Mouse (Mus musculus) thymus, postnatal 10 days (tissue): ENCODE results near the gene Esyt1.
A peak's percentile ranks its signal among the peaks of the same experiment; 100 is the strongest.
"Not testable (repeated sequence)": the region's sequence is repeated elsewhere in the genome, so short reads cannot be mapped to it uniquely, and the experiment has no call there.

ENCODE experiments used
- DNase-seq, 2 experiments: peaks; one replicate each; pipeline ENCODE4 v3.0.0; 2021; ENCODE audit warnings: low spot score in 2 of 2

The Esyt1 gene

DNA sequence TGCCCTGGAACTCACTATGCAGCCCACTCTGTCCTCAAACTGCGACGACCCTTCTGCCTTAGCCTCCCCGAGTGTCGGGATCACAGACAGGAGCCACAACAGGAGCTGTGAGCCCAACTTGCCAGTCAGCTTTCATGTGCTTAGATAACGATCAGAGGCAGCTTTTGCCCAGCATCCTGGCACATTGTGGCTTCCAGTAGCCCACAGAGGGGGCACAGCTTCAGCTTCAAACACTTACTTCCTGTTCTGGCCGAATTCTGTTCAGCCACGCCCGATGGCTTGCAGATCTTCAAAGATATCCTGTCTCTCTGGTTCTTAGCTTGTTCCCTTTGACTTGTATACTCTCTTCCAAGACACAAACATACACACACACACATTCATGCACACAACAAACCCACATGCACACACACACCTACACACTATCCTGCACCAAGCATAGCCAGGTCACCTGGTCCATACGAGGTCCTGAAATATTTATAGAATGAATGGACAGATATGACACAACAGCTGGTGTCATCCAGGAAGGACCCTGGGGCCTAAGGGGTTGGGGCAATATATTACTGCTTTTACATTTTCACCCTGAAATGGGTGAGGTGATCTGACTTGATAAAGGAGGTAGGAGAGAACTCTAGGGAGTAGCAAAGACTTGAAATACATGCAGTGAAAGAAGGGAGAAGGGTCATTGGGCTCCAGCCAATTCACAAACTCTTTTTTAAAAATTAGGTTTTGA lies 20.9 kb downstream of the Esyt1 start:
- no peak for DNase-seq

DNA sequence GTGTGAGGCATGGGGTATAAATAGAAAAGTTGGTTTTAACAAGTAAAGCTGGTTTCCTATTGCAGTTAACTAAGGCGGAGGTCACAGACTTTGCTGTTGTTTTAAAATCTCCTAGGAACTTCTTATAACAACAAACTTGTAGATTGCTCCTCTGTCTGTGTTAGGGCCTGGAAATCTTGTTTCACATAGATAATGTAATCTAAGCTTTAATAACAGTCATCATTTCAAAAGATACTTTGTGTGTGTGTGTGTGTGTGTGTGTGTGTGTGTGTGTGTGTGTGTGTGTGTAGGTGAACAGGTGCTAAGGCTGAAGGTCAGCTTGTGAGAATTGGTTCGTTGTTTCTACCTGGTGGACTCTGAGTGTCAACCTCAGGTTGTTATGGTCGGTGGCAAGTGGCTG lies 21.7 kb downstream of the Esyt1 start:
- no peak for DNase-seq

DNA sequence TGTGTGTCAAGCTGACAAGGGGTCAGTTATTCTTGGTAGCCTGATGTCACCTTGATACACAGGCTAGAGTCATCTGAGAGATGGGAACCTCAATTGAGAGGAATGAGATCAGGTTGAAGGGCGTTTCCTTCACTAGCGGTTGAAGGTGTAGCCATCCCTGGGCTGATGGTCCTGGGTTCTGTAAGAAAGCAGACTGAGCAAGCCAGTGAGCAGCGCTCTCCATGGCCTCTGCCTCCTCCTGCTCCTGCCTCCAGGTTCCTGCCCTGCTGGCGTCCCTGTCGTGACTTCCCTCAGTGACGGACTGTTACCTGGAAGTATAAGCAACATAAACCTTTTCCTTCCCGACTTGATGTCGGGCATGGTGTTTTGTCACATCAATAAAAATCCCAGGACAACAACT lies 22.1 kb downstream of the Esyt1 start:
- DNase-seq, result no peak

DNA sequence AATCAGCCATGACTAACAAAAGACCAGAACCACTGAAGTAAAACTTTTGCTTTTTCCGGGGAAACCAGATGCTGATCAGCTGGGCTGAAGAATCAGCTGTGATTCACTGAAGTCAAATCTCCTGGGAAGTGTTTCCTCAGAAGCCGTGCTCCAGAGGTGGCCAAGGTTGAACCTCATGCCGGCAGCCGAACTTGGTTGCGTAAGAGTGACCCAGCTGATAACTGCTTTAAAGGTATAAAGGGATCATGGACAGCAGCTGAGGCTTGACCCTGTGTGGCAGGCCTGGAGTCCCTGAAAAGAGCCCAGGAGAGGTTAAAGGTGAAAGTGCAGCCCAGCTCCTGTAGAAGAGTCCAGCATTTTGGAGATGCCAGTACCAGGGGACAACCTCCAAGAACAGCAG lies 23.3 kb downstream of the Esyt1 start:
- no peak for DNase-seq

DNA sequence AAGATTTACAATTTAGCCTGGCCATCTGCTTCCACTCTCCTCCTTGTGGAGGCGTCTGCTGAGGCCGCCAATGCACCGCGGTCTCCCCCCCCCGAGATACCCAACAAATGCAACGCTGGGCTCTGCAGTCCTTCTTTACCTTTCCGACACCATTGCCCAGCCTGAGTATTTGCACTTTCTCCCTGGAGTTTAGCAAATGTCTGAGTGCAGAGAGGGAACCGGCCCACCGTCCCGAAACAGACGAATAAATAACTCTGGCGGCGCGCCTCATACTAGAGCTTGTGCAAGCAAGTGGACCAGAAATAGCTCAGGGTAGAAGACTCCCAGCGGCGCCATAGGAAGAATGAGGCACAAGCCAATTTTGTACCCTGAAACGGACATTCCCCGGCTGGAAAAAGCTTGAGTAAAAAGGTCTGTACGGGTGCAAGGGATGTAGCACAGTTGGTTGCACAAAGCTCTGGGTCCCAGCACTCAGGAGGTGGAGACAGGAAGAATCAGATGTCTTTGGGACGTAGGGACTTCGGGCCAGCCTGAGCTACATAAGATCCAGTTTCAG lies 26.5 kb downstream of the Esyt1 start:
- peak; percentile 28 to 37 for DNase-seq

DNA sequence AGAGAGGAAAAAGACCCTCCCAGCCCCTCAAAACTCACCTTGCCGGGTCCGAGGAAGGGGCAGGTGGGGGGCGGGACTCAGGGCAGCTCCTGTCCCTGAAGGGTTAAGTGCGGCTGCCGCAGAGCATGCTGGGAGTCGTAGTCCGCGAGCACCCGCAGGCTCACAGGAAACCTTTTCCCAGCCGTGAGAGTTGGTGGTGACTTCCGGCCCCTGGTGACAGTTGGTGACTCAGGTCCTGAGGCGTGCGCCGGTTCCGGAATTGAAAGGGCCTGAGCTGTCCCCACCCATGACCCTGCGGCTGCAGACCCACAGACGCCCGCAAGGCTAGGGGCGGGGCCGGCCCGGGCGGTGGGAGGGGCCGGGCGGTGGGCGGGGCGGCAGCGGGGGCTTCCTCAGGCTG lies 27.1 kb downstream of the Esyt1 start, which contains the start of gene Myl6b:
Myl6b (minus strand) TSS at position 96 of the 400 bp plus-strand sequence.
- peak; percentile 92 to 95 for DNase-seq

DNA sequence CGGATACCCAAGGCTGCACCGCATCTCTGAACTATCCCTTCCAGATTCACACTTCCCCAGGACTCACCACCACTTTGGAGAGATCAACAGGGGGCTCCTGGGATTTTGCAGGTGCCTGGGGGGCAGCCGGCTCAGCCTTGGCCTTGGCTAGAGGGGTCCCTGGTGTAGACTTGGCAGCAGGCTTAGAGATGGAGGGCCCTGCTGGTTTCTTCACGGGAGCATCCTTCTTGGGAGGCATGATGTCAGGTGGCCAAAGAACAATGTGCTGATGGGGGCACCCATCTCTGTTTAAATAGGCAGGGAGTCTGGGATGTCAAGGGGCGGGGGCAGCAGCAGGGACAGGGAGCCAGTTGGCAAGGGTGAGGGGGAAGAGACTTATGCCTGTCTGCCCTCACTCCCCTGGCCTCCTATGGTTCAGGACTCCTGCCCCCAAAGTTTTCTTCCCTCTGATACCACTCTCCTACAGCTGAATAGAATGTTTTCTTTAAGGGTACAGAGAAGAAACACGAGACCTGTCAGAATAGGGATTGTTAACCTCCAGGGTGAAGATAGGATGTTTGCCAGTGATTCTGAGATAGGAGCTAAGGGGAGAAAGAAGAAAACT lies 28.4 kb downstream of the Esyt1 start:
- no peak for DNase-seq

DNA sequence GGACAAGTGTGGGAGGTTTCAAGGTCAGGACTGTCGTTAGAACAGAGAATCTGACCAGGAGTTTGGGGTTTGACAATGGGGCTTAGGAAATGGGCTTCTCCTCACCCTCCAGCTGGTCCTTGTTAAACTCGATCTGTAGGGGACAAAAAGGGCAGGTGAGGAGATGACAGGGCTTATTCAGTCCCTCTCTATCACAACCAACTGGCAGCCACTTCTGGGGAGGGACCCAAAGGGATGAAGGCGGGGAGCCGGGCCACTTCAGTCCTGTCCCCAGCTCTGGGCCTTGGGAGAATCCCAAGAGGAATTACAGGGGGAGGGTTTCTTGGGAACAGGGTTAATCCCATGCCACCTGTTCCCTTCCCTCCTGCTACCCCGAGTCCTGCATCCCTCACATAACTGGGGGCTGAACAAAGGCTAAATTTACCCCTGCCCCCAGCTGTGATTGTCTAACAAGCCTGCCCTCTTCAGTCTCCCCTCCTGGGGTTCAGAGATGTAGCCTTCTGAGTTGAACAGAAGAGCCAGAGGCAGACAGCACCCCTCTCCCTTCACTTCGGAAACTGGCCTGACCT lies 29.1 kb downstream of the Esyt1 start:
- DNase-seq, result no peak

DNA sequence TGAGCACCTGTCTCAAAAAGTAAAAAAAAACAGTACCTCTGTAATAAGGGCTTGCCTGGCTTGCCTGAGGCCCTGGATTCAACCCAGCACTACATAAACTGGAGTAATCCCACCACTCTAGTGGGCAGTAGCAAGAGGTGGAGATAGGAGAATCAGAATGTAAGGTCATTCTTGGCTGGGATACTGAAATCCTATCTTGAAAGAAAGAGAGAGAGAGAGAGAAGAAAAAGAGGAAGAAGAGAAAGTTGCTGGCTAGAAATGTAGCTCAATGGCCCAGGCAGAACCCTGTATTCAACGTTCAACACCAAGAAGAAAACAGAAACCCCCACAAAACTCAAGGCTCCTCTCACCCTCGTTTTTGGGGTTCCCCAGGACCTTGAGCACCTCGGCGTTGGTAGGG lies 29.8 kb downstream of the Esyt1 start:
- DNase-seq, result no peak

DNA sequence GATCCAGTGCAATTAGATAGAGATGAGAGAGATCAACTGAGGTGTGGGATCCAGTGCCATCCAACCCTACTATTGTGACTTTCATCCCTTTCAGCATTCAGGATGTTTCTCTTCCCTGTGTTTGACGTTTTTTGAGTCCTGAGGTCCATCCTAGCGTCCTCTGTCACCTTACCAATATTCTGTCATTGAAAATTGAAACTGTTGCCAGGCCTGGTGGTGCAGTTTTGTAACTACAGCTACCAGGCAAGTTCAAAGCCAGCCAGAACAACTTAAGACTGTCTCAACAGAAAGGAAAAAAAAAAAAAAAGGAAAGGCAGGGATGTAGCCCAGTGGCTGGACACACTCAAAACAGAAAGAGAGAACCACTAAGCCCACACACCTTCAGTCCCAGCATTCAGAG lies 30.4 kb downstream of the Esyt1 start:
- DNase-seq, result no peak

DNA sequence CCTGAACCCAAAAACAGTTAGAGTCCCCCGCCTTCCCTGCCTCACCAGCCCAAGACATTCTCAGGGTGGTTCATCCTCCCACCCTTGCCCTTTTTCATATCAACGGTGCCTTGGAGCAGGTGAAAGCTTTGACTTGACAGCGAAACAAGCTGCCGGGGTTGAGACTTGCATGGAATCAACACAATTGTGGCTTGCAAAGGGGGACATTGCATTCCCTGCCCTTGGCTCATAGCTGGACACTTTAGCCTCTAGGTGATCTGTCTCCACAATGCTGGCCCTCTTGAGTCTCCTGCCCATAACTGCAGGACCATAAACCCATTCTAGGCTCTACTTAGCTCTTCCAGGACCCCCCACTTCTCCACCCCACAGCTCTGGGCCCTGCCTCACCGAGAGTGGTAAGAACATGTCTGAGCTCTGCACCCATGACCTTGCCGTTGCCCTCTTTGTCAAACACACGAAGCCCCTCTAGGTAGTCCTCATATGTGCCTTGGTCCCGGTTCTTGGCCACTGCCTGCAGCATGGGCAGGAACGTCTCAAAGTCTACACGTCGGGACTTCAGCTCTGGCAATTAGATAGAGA lies 30.9 kb downstream of the Esyt1 start:
- no peak for DNase-seq

DNA sequence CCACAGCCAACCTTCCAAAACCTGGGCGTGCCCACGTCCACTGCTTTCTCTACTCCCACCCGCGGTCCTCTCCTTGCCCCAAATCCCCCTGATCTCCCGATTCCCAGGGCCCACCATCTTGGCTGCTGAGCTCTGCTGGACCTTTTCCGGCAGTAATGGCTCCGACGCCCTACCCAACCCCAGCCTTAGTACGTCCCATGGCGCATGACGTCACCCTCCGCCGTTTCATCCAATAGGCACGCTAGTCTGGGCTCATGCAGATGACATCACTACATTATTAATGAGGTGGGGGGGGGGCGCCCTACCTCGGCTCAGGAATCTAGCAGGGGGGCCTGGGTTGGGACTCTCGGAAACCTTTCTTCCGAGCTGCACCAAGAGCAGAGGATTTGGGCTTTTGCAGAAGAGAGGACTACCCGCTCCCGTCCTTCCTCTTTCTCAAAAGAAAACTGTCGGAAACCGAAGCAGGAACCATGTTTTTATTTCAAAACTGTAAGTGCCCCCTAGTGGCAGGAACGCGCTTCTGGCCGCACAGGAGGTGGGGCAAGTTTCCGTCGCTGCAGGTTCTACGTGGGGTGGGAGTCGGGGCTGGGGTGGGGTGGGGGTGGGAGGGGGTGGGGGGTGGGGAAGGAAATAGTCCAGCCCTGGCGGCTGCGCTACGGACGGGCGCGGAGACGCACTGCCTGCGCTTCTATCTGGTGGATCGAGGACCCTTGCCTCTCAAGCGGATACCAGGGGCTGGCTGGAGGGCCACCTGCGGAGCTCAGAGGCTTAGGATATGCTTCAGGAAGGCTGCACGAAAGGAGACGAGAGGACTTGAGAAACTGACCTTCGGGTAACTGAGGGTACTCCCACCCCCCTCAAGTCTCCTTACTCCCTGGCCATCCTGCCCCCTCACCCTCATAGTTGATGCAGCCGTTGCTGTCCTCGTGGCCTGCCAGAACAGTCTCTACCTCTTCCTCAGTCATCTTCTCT lies 31.7 kb downstream of the Esyt1 start, which contains the start of gene Myl6:
Myl6 (minus strand) TSS at position 451 of the 972 bp plus-strand sequence.
- peak; percentile 97 to 98 for DNase-seq

DNA sequence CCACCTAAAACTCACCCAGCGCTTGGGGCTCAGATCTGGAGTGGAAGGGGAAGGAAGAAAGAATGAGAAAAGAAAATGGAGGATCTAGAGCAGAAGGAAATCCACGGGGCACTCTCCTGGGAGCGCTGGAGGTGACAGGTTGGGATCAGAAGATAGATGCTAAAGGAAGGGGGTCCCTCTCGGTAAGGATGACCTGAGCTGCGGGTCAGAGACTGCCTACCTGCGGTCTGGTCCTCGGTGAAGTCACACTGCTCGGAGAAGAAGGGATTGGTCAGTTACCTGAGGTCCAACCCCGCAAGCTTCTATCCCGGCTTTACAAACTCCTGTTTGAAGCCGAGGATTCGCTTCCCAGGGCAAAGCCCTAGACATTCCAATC lies 32.4 kb downstream of the Esyt1 start:
- DNase-seq, result no peak

DNA sequence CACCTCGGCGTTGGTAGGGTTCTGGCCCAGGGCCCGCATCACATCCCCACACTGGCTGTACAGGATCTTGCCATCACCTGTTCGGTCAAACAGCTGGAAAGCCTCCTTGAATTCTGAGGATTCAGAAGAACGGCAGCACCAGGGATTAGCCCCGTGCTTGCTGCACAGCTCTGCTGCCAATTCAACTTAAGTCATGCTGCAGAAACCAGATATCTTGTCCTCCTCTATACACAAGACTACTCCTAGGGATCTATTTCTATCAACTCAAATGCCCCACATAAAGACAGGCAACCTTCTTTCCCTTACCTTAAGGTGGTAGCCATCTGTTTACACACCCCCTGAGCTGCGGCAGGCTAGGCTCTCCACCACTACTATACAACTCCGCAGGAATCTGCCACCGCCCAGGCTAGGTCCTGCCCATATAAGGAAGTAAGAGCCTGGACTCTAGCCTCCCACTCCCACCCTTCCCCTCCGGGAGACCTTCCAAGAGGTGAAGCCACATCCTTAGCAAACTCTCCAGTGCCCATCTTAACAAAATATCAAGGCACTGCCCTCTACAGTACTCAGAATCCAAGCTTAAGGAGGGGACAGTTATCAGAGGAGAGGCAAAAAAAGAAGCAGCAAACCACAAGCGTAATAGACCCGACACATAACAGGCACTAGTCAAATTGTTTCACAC lies 32.9 kb downstream of the Esyt1 start:
- DNase-seq, result no peak

DNA sequence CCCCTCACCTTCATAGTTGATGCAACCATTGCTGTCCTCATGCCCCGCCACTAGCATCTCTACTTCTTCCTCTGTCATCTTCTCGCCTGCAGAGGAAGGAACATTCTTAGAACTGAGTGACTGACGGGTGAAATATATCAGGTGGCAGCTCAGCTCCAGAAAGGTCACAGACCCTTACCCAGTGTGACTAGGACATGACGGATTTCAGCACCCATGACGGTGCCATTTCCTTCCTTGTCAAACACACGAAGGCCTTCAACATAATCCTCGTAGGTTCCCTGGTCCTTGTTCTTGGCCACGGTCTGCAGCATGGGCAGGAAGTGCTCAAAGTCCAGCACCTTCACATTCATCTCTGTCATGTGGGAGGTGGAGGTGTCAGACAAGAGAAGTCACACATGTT lies 33.6 kb downstream of the Esyt1 start:
- not testable (repeated sequence) for DNase-seq

DNA sequence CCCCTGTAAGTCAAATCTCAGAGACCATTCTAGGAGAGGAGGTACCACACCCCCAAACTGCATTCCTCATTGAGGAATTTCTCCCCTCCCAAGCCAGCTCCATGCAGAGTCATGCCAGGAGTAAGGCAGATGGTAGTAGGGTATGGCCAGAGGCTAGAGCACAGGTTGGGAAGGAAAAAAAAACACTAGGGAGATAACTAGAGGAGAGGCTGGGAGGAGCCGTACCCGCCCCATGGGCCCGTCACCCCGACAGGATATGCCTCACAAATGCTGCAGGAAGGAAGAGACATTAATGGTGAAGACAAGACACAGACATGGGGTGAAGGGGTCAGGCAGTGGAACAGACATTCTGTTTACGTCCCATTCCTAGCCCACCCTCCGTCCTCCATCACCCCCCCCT lies 34.2 kb downstream of the Esyt1 start:
- no peak for DNase-seq

DNA sequence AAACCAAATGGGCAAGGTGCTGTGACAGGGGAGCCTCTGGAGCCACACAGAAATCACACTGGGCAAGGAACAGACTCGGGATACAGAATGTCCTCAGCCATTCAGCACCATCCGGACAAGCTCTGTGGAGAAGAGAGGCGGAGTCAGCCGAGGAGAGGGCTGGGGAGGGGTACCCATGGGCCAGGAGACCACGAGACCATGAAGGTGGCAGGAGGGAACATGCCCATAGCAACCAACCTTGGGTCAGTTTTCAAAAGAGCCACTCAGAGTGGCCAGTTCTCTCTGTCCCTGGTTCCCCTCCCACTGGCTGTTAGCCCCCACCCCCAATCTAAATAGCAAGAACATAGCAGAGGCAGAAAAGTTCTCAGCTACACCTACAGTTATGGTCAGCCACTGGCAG lies 34.8 kb downstream of the Esyt1 start:
- DNase-seq, result no peak

DNA sequence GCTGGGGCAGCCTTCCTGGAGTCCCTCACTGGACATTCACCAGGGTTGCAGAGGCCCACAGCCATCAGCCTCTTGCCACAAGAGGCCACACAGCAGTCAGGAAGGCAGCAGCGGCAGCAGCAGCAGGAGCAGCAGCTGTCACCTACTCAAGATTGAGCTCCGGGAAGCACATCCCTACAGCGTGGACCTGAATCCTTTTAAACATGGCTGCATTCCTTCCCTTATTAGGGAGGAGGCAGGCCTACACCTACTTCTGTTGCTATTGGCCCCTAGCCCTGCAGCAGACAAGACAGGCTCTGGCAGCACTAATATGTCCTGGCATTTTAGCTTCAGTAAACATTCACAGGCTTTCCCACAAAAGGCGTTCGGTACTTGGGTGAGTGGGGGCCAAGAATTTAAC lies 35.4 kb downstream of the Esyt1 start:
- no peak for DNase-seq

DNA sequence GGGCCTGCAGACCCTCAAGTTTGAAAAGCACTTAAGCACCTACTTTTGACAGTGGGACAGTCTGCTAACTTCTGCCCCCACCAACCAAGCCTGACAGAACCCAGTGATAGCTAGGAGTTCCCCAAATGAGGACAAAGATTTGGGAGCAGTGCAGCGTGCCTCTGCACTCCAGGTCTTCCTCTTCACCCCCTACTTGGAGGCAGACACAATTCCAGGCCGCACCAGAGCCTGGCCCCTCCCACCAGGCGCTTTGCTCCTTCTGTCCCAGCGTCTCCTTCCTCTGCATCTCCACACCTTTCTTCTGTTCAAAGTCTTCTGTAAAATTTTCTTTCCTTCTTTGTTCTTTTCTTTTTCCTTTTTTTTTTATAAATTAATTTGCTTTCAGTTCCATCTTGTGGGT lies 35.9 kb downstream of the Esyt1 start:
- no peak for DNase-seq

DNA sequence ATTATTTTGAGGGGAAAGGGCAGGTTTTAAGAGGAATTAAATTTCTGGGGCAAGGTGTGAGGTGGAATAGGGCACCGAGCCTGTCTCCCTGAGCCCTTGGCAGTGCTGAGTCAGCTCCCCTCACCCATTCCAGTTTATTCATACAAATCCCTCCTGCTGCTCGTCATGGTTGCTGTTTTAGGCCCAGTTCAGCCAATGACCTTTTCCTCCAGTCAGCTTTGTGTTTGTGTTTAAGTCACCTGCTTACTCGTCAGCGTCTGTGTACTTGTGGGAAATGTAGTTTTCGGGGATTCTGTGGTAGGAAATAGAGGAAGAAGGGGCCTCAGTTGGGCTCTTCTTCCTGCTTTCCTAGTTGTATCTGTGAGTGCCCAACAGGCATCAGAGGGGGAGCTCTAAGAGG lies 36.3 kb downstream of the Esyt1 start:
- DNase-seq, result no peak

DNA sequence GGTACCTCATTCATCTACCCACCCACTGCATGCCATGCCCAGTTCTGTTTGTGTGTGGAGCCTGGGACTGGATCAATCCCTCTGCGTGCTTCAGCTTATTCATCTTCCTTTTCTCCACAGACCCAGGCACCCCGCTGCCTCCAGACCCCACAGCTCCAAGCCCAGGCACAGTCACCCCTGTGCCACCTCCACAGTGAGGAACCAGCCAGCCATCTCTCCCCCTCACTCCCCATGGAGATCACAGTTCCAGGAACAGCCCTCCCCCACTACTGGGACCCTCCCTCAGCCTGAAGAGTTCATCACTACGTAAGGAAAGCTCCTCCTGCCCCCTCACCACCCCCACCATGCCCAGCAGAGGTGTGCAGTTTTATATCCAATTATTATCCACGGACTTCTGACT lies 36.9 kb downstream of the Esyt1 start:
- DNase-seq, result no peak
